Mouse (Mus musculus) gastrocnemius, postnatal 10 days (tissue): ENCODE results near the gene Lamc1. TPM values are rescaled to one million over a fixed set of nuclear protein-coding genes. Genes with fewer than 3 reads are reported as not detected.
"Not testable (repeated sequence)": the region's sequence is repeated elsewhere in the genome, so short reads cannot be mapped to it uniquely, and the experiment has no call there.

ENCODE experiments used
- DNase-seq: peaks from one replicate; pipeline ENCODE4 v3.0.0; 2021; ENCODE audit warnings: mixed read lengths
- total RNA-seq, 2 experiments: library from RNA; stranded (reverse); gene quantifications; 2 replicates each; pipeline ENCODE4 v1.2.3; 2021

The Lamc1 gene
- total RNA-seq, 2 experiments from 2014 or later: 296 to 324 TPM

DNA sequence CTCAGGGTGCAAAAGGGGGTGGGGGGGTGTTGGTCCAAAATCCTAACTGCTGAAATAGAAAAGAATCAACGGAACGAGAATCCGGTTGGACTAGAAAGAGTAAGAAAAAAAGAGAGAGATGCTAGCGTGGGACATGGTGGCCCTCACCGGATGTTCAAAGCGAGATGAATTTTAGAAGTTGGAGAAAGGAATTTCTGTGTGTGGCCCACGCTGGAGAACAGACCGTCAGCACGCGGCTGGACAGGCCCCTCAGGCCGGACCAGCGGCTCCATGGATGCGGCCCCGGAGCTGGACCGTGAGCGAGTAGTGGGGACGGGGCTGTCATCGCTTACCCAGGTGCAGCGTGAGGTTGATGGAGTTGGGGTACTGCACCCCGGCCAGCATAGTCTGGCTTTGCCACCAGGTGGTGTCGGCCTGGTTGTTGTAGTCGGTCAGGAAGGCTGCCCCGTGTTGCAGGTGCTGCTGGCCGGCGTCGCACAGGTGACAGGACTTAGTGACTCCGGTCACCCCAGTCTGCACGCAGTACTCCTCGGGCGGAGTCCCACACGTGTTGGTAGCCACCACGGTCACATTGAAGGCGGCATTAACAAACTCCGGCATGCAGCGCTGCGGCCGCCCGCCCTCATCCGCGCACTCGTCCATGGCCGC lies 666 bp downstream of the Lamc1 start:
- peak; percentile 57 for DNase-seq

DNA sequence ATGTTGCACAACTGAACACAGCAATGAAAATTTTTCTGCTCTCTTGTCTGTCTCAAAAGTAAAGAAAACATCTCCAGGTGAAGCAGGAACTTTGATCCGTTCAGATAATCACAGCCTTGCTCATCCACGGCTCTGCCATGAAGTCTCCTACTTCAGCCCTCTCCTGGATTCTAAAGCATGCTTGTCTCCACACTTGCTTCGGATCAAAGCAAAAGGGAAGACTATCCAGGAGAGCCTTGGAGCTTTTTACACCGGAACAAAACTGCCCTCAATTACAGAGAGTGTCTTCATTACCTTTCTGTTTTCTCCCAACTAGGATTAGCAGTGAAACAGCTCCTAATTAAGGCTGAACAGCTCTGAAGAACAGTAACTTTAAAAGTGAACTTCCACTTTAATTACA lies 1.4 kb downstream of the Lamc1 start:
- no peak for DNase-seq

DNA sequence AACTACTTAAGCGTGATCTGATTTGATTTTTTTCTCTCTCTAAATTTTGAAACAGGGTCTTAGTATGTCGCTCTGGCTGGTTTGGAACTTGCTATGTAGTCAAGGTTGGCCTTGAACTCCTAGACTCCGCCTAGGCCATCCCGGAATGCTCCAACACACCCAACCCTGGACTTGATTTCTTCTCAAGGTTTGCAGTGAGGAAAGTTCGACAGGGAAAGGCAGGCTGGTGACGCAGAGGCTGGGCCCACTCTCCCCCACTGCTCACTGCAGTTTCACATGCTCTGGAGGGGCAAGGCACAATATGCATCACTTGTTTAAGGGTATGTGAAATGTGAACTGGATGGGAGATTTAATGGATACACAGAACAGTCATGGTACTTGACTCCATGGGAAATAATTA lies 3.3 kb downstream of the Lamc1 start:
- no peak for DNase-seq

DNA sequence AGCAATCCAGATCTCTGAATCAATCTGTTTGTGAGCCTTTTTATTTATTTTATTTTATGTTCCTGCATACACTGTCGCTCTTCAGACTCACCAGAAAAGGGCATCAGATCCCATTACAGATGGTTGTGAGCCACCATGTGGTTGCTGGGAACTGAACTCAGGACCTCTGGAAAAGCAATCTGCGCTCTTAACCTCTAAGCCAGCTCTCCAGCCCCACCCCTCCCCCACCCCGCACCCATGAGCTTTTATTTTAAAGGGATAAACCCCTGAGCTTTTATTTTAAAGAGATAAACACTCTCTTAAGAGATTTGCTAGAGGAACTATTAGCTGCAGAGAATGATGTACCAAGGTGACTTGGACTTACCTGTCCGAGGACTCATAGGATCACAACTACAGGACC lies 5.5 kb downstream of the Lamc1 start:
- no peak for DNase-seq

DNA sequence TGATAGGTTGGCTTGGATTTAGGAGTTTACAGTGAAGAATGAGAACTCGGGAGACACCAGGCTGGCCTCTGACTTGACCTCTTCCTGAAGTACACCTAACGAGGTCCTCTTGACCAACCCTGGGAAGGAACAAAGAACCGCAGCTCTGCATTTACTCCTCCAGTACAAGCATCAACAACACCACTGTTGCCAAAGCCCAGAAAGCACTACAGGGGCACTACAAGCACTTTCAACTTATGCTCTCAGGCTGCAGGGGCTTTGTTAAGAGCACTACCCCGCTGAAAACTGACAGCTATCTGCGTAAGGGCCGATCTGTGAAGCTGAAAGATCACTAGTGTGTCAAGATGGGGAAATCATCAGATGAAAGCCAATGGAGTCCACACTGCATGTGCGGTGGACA lies 6.4 kb downstream of the Lamc1 start:
- no peak for DNase-seq

DNA sequence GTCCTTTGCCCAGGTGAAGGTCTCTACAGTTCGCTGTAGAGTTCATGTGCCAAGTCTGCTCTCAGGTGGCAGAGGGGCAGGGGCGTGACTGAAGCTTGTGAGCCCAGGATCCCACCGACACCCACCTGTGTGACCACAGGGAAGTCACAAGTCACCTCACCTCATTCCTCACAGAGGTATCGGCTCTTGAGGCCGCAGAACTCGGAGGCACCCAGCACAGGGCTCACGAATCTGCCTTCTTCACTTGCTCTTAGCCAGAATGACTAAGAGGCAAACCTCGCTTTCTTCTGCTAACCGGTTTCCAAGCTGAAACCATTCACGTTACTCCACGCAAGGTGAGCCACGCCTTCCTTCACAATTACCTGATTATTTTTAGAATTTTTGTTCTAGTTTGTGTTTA lies 11.2 kb downstream of the Lamc1 start:
- no peak for DNase-seq

DNA sequence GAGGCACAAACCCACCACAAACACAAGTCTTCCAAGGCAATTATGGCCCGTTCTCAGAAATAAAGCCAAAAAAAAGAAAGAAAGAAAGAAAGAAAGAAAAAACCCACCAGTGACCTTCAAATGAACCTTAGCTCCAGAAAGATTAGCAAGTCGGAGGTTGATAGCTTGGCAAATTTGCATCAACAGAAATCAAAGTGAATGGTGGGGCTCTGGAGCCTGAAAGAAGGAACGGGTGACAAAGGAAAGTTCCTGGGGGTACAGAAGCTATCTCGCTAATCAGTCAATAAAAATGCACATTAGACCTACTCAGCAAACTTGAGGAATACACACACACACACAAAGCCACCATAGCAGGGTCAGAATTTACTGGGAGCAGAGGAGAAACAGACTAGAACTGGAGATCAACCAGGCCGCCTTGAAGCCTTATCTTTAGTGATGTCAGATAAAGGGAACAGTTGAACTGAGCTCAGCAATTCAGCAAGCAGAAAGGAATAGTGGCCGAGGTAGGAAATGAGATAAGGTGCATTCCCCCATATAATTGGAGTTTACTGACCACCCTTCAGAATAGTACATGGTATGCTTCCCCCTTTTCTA lies 11.9 kb downstream of the Lamc1 start:
- no peak for DNase-seq

DNA sequence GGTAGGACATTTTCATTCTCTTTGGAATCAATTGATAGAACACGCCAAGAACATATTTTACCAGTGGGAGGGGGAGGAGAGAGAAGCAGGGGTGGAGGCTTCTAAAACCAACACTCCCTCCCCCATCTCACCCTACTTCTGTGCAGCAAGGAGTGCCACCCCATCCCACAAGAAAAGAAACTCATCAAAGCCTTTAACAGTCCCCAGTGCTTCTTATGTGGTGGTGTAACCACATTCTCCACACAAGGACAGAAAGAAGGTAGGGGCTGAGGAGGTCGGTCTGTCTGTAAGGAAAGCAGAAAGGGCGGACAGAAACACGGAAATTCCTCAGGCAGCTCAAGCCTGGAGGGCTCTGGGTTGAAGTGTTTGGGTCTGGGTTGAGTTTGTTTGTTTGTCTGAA lies 12.5 kb downstream of the Lamc1 start:
- no peak for DNase-seq

DNA sequence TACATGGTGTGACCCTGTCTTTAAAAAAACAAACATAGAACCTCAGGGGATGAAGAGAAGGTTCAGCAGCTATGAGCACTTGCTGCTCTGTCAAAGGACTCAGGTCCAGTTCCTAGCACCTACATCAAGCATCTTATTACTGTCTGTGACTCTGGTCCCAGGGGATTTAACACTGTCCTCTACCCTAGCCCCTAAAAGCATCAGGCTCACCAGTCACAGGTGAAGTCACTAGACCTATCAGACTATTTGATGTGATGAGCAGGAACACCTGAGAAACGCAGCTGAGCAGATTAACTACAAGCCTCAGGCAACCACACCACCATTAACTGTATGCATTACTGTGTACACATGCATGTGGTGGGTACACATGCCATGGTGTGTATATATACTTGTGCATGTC lies 13.8 kb downstream of the Lamc1 start:
- no peak for DNase-seq

DNA sequence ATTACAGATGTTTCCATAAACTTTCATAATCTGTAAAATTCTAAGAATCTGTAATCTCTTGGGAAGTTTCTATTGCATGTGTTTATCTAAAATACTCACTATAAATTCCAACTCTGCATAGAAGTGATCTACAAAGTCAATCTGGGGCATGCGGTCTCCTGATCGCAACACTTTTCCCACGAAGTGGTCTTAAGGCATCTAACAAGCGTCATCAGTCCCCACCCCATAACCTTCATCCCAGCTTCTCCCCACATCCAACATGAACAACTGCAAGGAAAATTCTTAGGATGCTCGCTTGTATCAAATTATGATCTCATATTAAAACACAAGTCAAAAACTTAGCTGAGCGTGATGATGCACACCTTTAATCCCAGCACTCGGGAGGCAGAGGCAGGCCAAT lies 14.3 kb downstream of the Lamc1 start:
- DNase-seq: no peak

DNA sequence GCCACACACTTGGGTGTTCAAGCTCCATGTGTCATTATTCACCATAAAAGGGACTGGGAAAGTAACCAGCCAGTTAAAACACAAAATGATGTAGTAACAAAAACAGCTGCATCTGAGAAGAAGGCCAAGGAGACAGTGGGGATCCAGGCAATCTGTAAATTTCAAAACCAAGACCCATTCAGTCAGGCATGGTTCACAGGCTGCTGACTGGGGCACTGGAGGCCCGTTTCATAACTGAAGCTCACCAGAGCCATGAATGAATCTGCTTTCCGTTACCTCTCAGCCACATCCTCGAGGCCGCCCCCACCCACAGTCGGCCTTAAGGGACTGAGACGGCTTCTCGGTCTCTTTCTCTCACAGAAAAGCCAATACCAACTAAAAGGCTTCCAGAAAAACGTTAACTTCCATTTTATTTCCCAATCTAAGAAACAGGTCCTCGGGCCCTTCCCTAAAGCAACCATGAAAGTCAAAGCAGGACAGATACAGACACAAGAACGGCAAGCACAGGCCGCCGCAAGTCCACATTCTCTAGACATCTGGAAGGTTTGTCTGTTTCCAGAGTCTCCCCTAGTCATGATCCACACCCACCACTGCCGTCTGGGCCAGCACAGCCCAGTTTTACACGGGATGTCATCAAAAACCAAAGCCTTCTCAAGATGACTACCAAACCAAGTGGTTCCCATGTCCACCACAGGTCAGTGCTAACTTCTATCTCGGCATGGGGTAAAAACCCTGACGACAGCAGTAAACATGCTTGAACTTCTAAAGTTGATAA lies 14.9 kb downstream of the Lamc1 start:
- no peak for DNase-seq

DNA sequence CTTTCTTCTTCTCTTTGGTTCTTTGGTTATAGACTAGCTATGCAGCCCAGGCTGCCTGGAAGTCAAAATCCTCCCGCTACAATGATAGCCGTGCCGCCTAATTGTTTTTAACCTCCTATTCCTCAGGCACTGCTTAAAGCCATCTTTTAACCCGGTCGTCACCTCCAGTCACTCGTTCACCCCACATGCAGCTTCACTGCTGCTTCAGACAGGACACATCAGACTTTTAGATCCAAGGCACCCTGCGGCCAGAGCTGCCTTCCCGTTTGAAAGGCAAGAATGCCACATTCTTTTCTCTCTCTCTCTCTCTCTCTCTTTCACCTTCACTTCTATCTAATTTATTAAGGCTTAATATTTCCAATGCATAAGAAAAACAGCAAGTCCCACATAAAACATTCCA lies 15.6 kb downstream of the Lamc1 start:
- no peak for DNase-seq

DNA sequence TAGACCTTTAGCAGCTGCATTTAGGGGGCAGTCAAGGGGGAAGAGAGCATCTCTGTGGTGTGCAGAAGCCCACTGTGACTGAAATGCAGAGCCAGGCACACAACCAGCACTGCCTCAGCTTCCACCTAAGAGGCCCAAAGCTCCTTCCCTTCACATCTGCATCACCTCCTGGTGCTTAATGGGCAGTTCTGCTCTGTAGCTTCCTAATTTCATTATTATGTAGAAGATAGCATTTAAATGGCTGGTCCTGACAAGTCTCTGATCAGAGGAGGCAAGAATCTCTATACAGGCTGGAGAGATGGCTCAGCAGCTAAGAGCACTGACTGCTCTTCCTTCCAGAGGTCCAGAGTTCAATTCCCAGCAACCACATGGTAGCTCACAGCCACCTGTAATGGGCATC lies 16.3 kb downstream of the Lamc1 start:
- no peak for DNase-seq

DNA sequence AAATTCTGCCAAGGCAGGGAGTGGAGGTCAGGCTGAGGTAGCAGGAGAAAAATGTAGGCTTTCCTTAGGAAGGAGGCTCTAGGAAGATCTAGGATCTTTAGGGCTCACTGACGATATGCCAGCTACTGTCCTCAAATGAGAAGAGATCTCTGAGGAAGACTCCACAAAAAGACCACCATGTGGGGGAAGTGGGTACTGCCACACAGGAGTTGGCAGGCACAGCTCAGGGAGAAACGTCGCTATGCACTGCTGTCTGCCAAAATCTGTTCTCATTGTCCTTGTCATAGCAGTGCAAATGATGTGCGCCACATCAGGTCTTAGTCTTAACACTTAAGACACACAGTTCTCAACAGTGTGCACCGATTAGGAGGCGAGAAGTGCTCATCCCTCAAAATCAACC lies 17.5 kb downstream of the Lamc1 start:
- DNase-seq: no peak

DNA sequence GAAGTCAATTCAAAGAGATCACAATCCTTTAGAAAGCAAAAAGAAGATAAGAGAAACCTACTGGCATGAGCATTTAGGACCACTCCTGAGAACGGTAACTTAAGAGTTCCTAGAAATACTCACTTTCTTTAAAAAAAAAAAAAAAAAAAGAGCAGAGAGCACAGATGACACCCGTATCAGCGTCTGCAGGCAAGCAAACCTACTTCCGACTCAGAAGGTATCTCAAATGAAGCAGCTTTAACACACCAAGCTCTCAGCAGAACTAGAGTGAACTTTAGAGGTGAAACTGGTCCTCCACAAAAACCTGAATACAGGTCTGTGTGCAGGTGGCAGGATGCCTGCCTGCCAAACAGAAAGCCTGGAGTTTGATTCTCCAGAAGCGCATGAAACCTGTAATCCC lies 19.6 kb downstream of the Lamc1 start:
- no peak for DNase-seq

DNA sequence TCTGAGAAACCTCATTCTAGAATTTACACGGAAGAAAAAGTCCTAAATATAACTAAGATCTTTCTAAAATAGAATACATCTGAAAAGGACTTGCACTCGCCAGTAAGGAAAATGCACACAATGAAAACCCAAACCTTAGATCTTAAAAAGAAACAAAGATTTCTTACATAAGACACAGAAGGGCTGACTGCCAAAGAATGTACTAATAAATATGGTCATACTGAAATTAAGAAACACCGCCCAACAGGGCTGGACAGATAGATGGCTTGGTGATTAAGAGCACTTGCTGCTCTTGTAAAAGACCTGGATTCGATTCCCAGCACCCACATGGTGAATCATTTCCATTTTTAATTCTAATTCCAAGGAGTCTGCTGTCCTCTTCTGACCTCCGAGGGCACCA lies 22.4 kb downstream of the Lamc1 start:
- no peak for DNase-seq

DNA sequence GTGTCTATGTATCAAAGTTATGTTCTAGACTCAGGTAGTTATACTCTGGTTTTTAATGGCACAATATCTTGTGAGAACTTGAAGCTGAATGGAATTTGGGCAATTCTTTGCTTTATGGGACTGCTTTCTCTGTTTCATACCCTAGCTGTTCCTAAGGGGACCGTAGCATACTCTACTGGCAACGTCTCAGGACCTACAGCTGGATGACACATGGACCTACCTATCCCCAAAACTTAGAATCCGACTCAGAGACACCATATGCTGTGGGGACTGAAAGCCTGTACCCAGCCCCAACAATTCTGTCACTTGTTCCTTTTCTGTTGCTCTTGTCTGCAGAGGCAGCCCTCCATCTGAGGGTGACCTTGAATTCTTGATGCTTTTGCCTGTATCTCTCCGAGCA lies 23.3 kb downstream of the Lamc1 start:
- DNase-seq: no peak

DNA sequence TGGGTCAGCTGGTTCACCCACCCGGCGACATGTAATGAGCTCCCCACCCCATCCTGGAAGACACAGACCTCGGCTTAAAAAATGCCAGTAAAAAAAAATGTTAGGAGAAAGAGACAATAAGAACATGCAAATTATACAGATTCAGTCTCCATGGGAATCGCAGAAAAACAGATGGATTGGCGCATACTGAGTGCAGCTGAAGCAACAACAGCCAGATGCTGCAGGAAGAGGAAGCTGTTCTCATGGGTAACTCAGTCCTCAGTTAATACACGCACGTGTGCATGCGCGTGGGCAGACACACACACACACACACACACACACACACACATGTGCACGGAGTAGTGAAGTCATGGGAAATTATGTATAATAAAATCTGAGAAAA lies 23.7 kb downstream of the Lamc1 start:
- no peak for DNase-seq

DNA sequence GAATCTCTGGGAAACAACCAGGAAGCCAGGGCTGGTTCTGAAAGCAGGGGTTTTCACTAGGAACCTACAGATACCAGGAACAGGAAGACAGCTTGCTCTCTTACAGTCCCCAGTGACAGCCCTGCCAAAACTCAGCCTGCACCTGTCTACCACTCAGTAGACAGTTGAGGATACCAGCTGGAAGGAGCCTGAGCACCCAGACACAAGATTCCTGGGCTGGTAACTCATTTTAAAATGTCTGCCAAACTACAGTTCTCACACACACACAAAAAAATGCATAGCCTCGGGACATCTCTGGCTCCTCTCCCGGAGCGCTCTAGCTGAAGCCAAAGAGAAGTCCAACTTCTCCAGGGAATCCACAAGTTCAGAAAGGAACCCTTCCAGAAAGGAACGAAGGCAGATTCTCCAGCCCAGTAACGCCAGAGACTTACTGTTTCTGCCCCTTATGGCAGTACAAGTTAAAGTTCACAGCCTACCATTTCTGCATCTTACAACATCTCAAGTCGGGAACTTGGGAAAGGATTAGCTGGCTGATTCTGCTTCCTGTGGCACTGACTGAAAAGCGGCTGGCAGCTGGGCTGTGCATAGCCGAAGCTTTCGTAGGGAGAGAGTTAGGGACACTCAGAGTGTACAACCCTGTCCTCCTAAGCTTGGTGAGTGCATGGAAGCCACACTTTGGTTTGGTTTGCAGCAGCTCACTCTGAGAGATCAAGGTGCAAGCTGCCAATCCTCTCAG lies 24.2 kb downstream of the Lamc1 start:
- DNase-seq: peak; percentile 52

DNA sequence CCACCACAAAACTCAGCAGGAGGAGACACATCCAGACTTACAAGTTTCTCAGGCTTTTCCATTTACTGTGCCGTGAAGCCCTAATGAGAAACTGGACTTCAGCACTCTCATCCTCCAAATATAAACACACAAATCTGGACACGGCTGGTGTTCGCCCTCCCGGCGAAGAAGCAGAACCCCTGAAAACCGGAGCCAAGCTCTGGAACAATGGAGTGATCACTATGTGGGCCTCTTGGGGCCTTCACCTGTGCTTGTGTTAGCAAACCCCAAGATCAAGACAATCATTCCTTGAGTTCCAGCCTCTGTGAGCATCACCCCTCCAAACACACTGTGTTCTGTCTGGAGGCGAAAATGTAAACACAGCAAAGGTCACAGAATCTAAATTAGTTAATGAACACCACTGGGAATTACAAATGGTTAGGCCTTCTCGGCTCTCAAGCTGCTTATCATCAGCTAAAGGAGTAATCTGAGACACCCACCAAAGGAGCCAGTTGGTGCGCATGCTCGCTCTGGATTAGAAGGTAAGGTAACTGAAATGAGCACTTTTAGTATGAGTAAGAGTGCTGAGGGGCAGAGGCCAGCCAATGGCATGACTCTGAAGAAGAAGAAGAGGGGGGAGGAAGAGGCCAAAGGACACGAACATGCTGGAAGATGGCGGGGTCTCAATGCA lies 24.9 kb downstream of the Lamc1 start:
- DNase-seq: no peak

DNA sequence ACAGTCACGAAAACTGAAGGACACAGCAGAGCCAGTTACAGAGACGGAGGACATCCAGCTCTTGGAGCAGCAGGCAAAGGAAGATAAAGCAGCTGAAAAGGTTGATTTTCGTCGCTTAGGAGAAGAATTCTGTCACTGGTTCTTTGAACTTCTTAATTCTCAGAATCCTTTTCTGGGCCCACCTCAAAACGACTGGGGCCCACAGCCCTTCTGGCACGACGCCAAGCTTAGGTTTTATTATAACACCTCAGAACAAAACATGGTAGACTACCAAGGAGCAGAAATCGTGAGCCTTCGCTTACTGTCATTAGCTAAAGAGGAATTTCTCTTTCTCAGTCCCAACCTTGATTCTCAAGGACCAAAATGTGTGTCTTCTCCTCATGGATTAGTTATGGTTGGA lies 26.9 kb downstream of the Lamc1 start:
- not testable (repeated sequence) for DNase-seq

DNA sequence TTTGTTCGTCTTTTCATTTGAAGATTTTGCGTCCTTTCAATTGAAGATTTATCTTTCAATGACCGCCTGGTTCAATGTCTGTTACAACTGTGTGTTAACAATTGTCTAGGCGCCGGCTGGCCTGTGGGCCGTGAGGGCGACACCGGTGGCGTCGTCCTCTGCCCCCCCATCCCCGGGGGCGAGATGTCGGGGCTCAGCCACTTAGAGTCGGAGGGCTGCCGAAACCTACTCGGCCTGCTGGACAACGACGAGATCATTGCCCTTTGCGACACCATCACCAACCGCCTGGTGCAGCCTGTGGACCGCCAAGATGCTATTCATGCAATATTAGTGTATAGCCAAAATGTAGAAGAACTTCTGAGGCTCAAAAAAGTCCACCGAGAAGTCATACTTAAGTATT lies 27.3 kb downstream of the Lamc1 start:
- not testable (repeated sequence) for DNase-seq

DNA sequence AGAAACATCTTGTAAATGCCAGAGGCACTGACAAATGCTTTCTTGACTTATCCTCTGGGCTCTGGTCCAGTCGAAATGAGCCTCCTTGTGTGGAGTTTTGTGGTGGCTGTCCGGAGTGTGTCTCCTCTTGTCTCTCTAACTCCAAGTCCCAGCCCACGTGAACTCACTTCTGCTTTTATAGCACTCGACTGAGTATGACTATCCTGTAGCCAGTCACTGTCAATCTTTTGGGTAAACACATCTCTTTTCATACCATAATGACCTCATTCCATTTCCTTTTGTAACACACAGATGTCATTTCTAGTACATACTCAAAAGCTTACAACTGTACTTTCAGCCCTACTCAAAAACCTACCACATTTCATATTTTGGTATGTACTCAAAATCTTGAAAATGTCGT lies 33.1 kb downstream of the Lamc1 start:
- not testable (repeated sequence) for DNase-seq
